Mouse (Mus musculus) neural tube, embryonic 12.5 days (tissue): Measurements from ENCODE around the gene Mybpc3. TPM values are rescaled to one million over a fixed set of nuclear protein-coding genes. Genes with fewer than 3 reads are reported as not detected.
A peak's percentile ranks its signal among the peaks of the same experiment; 100 is the strongest.

Source experiments
- ATAC-seq: fragments of 200-750 bp; cut with Nextera tagmentation; 2 replicates; pipeline ENCODE4 v1.8.0; 2017; ENCODE audit warnings: low read depth, mild to moderate bottlenecking, moderate TSS enrichment, moderate library complexity; ENCODE audit not compliant: low FRiP score
- H3K27ac ChIP-seq: fragments of 300-500 bp; sonication (generic); 2 replicates; pipeline ENCODE4 v1.5.1; 2016
- H3K27me3 ChIP-seq: fragments of 300-500 bp; sonication (generic); replicated peaks from 2 replicates; pipeline ENCODE4 v1.6.1; 2016; ENCODE audit warnings: mild to moderate bottlenecking
- H3K36me3 ChIP-seq: fragments of 300-500 bp; sonication (generic); 2 replicates; pipeline ENCODE4 v1.6.1; 2016; ENCODE audit warnings: mild to moderate bottlenecking
- H3K4me1 ChIP-seq: fragments of 300-500 bp; sonication (generic); 2 replicates; pipeline ENCODE4 v1.6.1; 2016
- H3K4me2 ChIP-seq: fragments of 300-500 bp; sonication (generic); replicated peaks from 2 replicates; pipeline ENCODE4 v1.6.1; 2016; ENCODE audit warnings: mild to moderate bottlenecking
- H3K4me3 ChIP-seq: fragments of 300-500 bp; sonication (generic); 2 replicates; pipeline ENCODE4 v1.5.1; 2016
- H3K9ac ChIP-seq: fragments of 300-500 bp; sonication (generic); 2 replicates; pipeline ENCODE4 v1.6.1; 2016; ENCODE audit warnings: mild to moderate bottlenecking
- H3K9me3 ChIP-seq: fragments of 300-500 bp; sonication (generic); 2 replicates; pipeline ENCODE4 v1.6.1; 2016; ENCODE audit warnings: mild to moderate bottlenecking
- WGBS: fragments of 180-500 bp; shearing (Covaris S2); methylation state at CpG from one replicate; pipeline ENCODE4 v1.1.7; 2016; 5-methylcytosine and 5-hydroxymethylcytosine counted together
- polyA plus RNA-seq: library from polyadenylated mRNA; unstranded; fragments of >200 nt; fragmentation: Nextera tagmentation; extraction: Ambion mirVana; gene quantifications from 2 replicates; pipeline ENCODE4 v1.2.1, GENCODE M21; 2016

Gene Mybpc3
- polyA plus RNA-seq, 1 experiment from 2014 or later = 0.30 TPM

DNA sequence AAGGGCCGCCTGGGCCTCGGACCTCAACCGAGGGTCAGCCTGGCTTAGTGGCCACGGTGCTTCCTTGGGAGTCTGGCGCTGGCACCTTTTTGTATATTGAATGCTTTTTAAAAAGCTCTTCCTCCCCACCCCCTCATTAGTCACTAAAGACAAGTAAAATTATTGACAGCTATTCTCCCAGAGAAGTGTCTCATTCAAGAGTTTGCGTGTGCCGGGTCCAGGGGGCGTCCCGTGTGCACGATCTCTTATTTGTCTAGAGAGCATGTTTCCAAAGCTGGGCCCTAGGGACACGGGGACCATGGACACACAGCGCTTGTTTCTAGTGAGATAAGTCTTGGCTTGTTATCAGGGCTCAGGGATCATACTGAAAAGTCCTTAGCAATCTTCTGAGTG lies 2.4 kb upstream of the Mybpc3 start:
- H3K4me3 ChIP-seq = peak overlapping the region; percentile 35
- peak overlapping the region; percentile 58 for H3K9ac ChIP-seq
- peak; percentile 22; the same call in 1 of the 2 replicates for ATAC-seq
- no peaks in the 10 kb centered on the region for H3K9me3 ChIP-seq
- H3K4me1 ChIP-seq = peaks cover 6% of the 10 kb centered on the region
- peak overlapping the region; percentile 83 for H3K4me2 ChIP-seq
- 37% methylated on average over 12 of the region's 12 CpGs for WGBS
- H3K27me3 ChIP-seq = 0 out of 2 replicates have a peak, but pooled peaks cover 6% of the 10 kb centered on the region
- H3K36me3 ChIP-seq = no peaks in the 10 kb centered on the region
- H3K27ac ChIP-seq = no peak overlapping the region

DNA sequence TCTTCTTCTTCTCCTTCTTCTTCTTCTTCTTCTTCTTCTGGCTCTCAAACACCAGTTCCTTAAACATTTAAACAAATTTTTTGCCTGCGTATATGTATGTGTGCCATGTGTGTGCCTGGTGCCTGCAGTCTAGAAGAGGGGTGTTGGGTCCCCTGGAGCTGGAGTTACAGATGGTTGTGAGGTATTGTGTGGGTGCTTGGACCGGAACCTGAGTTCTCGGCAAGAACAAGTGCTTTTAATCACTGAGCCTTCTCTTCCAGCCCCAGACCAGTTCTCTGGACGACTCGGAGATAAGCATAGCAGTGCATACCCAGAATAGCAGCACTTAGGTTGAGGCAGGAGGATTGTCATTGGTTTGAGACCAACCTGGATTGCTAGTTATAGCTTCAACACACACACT lies 1.1 kb upstream of the Mybpc3 start:
- Histone ChIP-seq H3K27ac (no peak overlapping the region), H3K9ac (no peak overlapping the region), H3K27me3 (0 out of 2 replicates have a peak, but pooled peaks cover 6% of the 10 kb centered on the region), H3K4me3 (no peak overlapping the region), H3K4me2 (no peak overlapping the region), H3K9me3 (no peaks in the 10 kb centered on the region), H3K36me3 (no peaks in the 10 kb centered on the region), H3K4me1 (peaks cover 6% of the 10 kb centered on the region)
- 86% methylated on average over 5 of the region's 5 CpGs for WGBS
- no peak for ATAC-seq

GRCm38 (mm10) chr2:91118647-91119046 lies 703 bp downstream of the Mybpc3 start:
- H3K9me3 ChIP-seq = no peaks in the 10 kb centered on the region
- no peak overlapping the region for H3K9ac ChIP-seq
- WGBS = 72% methylated on average over 1 of the region's 1 CpGs
- no peak for ATAC-seq
- H3K27me3 ChIP-seq = 0 out of 2 replicates have a peak, but pooled peaks cover 6% of the 10 kb centered on the region
- no peak overlapping the region for H3K4me3 ChIP-seq
- H3K4me1 ChIP-seq = peaks cover 6% of the 10 kb centered on the region
- no peak overlapping the region for H3K4me2 ChIP-seq
- H3K36me3 ChIP-seq = no peaks in the 10 kb centered on the region
- H3K27ac ChIP-seq = no peak overlapping the region

DNA sequence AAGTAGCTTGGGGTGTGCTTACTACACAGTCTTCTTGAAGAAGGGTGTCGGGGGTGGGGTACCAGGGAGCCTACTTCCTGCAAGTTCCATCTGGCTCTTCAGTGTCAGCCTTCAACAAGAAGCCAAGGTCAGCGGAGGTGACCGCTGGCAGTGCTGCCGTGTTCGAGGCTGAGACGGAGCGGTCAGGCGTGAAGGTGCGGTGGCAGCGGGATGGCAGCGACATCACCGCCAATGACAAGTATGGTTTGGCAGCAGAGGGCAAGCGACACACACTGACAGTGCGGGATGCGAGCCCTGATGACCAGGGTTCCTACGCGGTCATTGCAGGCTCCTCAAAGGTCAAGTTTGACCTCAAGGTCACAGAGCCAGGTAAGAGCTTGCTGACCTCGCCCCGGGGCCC lies 1.1 kb downstream of the Mybpc3 start:
- Histone ChIP-seq H3K4me3 (no peak overlapping the region), H3K36me3 (no peaks in the 10 kb centered on the region), H3K9me3 (no peaks in the 10 kb centered on the region), H3K4me1 (peaks cover 6% of the 10 kb centered on the region), H3K4me2 (no peak overlapping the region), H3K9ac (no peak overlapping the region), H3K27ac (no peak overlapping the region), H3K27me3 (0 out of 2 replicates have a peak, but pooled peaks cover 6% of the 10 kb centered on the region)
- no peak for ATAC-seq
- 92% methylated on average over 19 of the region's 19 CpGs for WGBS

DNA sequence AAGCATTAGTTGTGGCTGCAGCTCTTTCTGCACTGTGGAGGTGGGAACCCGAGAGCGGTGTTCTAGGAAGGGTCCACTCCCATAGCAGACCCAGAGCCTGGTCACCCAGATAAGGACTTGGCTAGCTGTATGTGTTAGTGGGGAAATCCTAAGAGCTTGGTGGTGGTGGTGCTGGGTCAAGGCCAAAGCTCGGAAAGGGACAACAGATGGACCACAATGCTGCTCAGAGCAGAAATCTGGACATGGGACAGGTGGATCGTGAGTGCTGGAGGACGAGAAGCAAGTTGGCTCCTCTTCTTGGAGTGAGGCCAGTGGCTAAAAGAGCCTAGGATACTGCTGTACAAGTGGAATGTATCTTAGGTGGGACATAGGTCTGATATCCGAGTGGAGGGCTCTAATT lies 1.6 kb downstream of the Mybpc3 start:
- ATAC-seq = no peak
- H3K27me3 ChIP-seq = peaks cover 6% of the 10 kb centered on the region; the same call in 1 of the 2 replicates
- no peak overlapping the region for H3K4me2 ChIP-seq
- no peaks in the 10 kb centered on the region for H3K9me3 ChIP-seq
- 88% methylated on average over 6 of the region's 6 CpGs for WGBS
- H3K9ac ChIP-seq = no peak overlapping the region
- H3K36me3 ChIP-seq = no peaks in the 10 kb centered on the region
- no peak overlapping the region for H3K4me3 ChIP-seq
- peaks cover 6% of the 10 kb centered on the region for H3K4me1 ChIP-seq
- no peak overlapping the region for H3K27ac ChIP-seq

- WGBS = 77% methylated on average over 6 of the region's 6 CpGs
- Histone ChIP-seq H3K4me1 (peaks cover 4% of the 10 kb centered on the region), H3K27ac (no peak overlapping the region), H3K9ac (no peak overlapping the region), H3K36me3 (no peaks in the 10 kb centered on the region), H3K4me3 (no peak overlapping the region), H3K9me3 (no peaks in the 10 kb centered on the region), H3K4me2 (no peak overlapping the region), H3K27me3 (peaks cover 6% of the 10 kb centered on the region; the same call in 1 of the 2 replicates)
- ATAC-seq = no peak
These were observed 2.3 kb downstream of the Mybpc3 start for GRCm38 (mm10) chr2:91120261-91120671.

DNA sequence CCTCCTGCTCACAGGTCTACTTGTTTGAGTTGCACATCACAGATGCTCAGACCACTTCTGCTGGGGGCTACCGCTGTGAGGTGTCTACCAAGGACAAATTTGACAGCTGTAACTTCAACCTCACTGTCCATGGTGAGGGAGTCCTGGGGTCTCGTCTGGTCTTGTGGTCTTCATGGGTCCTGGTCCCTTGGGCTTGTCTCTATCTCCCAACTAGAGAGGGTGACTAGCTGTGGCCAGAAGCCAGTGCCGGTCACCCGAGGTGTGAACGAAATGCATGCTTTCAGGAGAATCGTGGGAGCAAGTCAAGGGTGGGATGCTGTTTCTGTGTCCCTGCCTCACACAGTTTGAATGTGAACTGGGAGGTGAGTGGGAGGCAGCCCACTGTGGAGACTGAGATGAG lies 3.1 kb downstream of the Mybpc3 start:
- no peak overlapping the region for H3K9ac ChIP-seq
- no peak overlapping the region for H3K27ac ChIP-seq
- H3K4me2 ChIP-seq = no peak overlapping the region
- peaks cover 4% of the 10 kb centered on the region; the same call in 1 of the 2 replicates for H3K27me3 ChIP-seq
- H3K9me3 ChIP-seq = no peaks in the 10 kb centered on the region
- no peak for ATAC-seq
- H3K4me1 ChIP-seq = no peaks in the 10 kb centered on the region
- no peak overlapping the region for H3K4me3 ChIP-seq
- WGBS = 88% methylated on average over 6 of the region's 6 CpGs
- H3K36me3 ChIP-seq = no peaks in the 10 kb centered on the region

GRCm38 (mm10) chr2:91121497-91121896 lies 3.6 kb downstream of the Mybpc3 start:
- ATAC-seq = no peak
- no peak overlapping the region for H3K27ac ChIP-seq
- H3K4me2 ChIP-seq = no peak overlapping the region
- H3K9me3 ChIP-seq = no peaks in the 10 kb centered on the region
- WGBS = 74% methylated on average over 8 of the region's 8 CpGs
- H3K9ac ChIP-seq = no peak overlapping the region
- no peaks in the 10 kb centered on the region for H3K4me1 ChIP-seq
- no peak overlapping the region for H3K4me3 ChIP-seq
- no peaks in the 10 kb centered on the region; the same call in 1 of the 2 replicates for H3K27me3 ChIP-seq
- no peaks in the 10 kb centered on the region for H3K36me3 ChIP-seq

DNA sequence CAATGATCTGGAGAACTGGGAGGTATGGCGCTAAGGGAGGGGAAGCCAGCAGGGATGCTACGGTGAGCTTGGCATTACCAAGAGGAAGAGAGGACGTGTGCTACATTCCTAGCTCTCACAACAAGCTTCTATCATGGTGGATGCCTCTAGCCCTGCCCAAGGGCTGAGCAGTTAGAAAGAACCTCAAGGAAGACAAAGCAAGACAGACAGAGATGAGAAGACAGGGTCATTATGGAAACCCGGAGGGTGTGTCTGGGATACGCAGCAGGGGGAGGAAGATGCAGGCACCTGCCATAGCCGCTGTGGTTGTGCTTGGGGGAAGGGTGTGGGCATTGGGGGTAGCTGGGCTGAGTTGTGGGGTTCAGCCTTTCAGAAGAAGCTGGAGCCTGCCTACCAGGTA lies 5.6 kb downstream of the Mybpc3 start:
- Histone ChIP-seq H3K36me3 (no peaks in the 10 kb centered on the region), H3K9me3 (no peaks in the 10 kb centered on the region), H3K4me3 (no peak overlapping the region), H3K9ac (no peak overlapping the region), H3K4me1 (no peaks in the 10 kb centered on the region), H3K4me2 (no peak overlapping the region), H3K27me3 (no peaks in the 10 kb centered on the region; the same call in 1 of the 2 replicates), H3K27ac (no peak overlapping the region)
- 75% methylated on average over 6 of the region's 6 CpGs for WGBS
- no peak for ATAC-seq

DNA sequence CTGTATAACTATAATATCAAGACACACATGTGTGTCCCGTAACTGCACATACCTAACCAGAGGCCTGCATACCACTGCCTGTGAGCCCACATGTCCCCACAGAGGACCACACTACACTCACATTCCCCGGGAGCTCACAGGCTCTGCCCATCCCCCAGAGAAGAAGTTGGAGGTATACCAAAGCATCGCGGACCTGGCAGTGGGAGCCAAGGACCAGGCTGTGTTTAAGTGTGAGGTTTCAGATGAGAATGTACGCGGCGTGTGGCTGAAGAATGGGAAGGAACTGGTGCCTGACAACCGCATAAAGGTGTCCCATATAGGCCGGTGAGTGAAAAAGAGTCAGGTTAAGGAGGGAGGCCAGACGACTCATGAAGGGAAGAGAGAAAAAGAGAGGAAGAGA lies 7.2 kb downstream of the Mybpc3 start:
- Histone ChIP-seq H3K27me3 (no peaks in the 10 kb centered on the region; the same call in 1 of the 2 replicates), H3K9me3 (no peaks in the 10 kb centered on the region), H3K4me2 (no peak overlapping the region), H3K4me3 (no peak overlapping the region), H3K4me1 (no peaks in the 10 kb centered on the region), H3K36me3 (no peaks in the 10 kb centered on the region), H3K9ac (no peak overlapping the region), H3K27ac (no peak overlapping the region)
- 86% methylated on average over 10 of the region's 10 CpGs for WGBS
- ATAC-seq = no peak

DNA sequence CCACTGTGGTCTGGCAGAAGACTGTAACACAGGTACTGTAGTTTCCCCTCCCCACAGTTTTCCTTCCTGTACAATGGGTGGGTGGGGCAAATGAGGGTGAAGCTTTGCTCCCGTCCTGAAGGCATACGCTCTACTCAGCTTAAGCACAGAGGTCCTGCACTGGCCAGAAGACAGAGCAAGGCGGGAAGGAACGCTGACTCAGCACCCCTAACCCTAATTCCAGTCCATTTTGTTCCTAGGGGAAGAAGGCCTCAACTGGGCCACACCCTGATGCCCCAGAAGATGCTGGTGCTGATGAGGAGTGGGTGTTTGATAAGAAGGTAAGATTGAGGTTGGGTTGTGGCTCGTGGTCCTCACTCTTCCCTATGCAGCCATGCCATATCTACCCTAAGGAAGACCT lies 10.8 kb downstream of the Mybpc3 start:
- no peak overlapping the region for H3K27ac ChIP-seq
- H3K36me3 ChIP-seq = no peaks in the 10 kb centered on the region
- WGBS = 85% methylated on average over 5 of the region's 5 CpGs
- no peak overlapping the region for H3K9ac ChIP-seq
- no peak for ATAC-seq
- no peaks in the 10 kb centered on the region for H3K4me1 ChIP-seq
- H3K27me3 ChIP-seq = no peaks in the 10 kb centered on the region; the same call in 1 of the 2 replicates
- no peak overlapping the region for H3K4me2 ChIP-seq
- no peak overlapping the region for H3K4me3 ChIP-seq
- no peaks in the 10 kb centered on the region for H3K9me3 ChIP-seq

DNA sequence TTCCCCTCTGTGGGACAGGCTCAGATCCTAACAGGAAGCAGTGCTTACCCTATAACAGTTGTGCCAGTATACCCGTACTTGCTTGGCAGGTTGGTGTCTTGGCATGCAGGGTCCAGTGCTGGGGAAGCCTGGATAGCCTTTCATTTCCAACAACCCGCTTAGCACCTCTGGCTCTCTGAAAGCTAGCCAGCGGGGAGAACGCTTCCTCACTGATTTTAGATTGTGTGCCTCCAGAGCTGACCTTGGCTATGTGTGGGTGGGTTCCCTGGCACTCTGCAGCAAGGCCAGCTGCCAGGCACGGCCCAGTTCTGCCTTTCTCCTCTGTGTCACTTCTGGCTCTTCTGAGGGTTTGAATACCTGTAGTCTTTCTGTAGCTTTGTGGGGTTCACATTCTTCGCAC lies 12.2 kb downstream of the Mybpc3 start:
- no peak for ATAC-seq
- H3K4me1 ChIP-seq = no peaks in the 10 kb centered on the region
- H3K36me3 ChIP-seq = no peaks in the 10 kb centered on the region
- no peak overlapping the region for H3K27ac ChIP-seq
- H3K4me3 ChIP-seq = no peak overlapping the region
- H3K4me2 ChIP-seq = no peak overlapping the region
- H3K27me3 ChIP-seq = no peaks in the 10 kb centered on the region
- H3K9ac ChIP-seq = no peak overlapping the region
- WGBS = 91% methylated on average over 6 of the region's 6 CpGs
- no peaks in the 10 kb centered on the region for H3K9me3 ChIP-seq

DNA sequence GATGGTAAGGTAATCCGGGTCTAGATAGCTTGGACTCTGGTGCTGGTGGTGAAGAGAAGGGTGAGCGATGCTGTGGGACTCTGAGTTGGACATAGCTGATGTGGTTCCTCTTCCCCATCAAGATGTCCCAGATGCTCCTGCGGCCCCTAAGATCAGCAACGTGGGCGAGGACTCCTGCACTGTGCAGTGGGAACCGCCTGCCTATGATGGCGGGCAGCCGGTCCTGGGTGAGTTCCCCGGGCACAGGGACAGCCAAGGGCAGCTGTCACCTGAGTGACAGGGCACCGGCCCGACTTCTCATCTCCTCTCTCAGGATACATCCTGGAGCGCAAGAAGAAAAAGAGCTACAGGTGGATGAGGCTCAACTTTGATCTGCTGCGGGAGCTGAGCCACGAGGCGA lies 13.3 kb downstream of the Mybpc3 start:
- no peak for ATAC-seq

More for the DNA sequence above, 13.3 kb downstream of the Mybpc3 start:
- H3K4me2 ChIP-seq = no peak overlapping the region
- H3K4me1 ChIP-seq = no peaks in the 10 kb centered on the region
- 91% methylated on average over 15 of the region's 15 CpGs for WGBS
- H3K27ac ChIP-seq = no peak overlapping the region
- H3K9me3 ChIP-seq = no peaks in the 10 kb centered on the region
- no peak overlapping the region for H3K4me3 ChIP-seq
- no peak overlapping the region for H3K9ac ChIP-seq
- no peaks in the 10 kb centered on the region for H3K27me3 ChIP-seq
- H3K36me3 ChIP-seq = no peaks in the 10 kb centered on the region
